Mouse (Mus musculus): ENCODE results near the gene Nrp2.

The Nrp2 gene

DNA sequence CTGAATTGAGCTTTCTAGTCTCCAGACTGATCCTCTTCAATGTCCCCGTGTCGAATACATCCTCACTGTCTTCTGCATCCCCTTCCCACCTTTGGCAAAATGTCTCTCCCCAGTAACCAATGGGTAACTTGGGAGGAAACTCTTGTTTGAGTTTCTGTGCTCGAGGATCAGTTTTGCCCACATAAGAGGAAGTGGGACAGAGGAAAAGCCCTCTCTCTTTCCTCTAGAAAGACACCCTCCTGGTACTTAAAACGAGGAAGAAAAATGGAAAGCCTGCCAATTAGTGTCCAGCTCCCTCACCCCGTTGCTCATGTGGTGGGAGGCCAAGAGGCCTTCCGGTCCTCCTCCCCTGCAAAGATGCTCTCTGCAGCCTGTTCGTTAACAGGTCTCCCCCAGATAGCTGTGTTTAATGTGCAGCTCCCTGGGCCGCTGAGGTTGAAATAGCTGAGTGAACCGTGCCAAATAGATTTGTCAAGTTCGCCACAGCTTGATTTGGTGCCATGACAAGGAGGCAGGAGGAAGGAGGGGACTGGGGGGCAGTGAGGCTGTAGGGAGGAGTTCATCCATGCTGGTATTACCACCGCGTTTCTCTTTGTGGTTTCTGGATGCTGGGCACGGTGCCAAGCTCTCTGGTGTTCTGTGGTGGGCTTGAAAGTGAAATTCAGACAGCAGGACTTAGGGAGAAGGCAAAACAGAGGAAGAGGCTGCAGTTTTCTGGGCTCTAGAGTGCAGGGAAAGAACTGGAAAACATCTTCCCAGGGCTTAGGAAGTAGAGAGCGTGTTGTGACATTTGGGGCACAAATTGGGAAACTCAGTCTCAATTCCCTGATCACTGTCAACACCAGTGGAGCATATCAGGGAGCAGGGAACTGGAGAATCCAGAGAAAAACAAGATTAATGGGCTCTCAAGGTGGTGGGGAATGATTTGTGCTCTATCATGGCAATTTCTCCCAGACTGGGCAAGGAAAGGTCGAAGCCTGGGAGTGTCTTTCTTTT, 48.2 kb downstream of the Nrp2 start:
- no peak for DNase-seq (ENCODE audit: low spot score)

GRCm38 (mm10) chr1:62752055-62752454, 49.0 kb downstream of the Nrp2 start:
- no peak for DNase-seq (ENCODE audit: low spot score)

DNA sequence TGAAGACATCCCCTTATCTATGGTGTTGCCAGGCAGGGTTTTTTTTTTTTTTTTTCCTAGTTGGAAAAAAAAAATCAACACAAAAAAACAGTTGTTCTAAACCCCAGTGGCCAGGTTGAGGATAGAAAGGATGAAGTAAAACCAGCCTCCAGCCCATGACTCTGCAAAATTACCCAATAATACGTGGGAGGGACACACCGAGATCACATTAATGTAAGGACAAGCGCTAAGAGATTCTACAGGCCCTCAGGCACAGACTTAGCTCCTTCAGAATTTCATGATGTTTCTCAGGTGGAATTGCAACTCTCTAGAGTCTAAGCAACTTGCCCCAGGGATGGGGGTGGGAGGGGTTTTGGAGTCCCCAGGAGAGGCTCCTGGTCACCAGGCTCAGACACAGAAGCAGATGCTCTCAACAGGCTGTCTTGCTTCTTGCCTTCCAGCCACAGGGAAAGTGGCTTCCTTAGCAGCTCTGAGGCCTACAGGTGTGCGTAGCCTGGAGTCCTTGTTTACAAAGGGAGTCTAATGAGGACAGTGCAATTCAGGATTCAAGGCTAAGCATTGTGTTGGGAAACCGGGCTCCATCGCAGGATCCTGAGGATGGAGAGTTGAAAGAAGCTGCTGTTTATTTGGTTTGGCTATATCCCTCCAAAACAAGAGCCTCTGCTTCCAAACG, 49.7 kb downstream of the Nrp2 start:
- no peak for DNase-seq (ENCODE audit: low spot score)

GRCm38 (mm10) chr1:62754066-62754835, 51.2 kb downstream of the Nrp2 start:
- no peak for DNase-seq (ENCODE audit: low spot score)

DNA sequence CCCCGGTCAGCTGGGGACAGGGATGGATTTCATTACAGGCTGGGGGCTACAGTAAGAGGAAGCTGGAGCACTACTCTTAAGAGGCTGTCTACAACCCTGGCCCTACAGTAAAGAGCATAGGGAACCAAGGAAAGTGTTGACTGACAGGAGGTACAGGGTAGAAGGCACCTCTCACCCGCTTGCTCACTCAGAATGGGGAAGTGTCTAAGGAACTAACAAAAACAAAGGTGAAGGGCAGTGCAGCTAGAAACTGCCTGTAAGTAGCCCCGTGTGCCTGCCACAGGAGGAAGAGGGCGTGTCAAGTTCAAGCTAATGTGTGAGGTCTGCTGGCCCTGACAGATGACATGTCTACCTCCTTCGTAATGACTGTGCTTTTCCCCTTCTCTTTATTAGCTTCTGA, 57.0 kb downstream of the Nrp2 start:
- no peak for DNase-seq (ENCODE audit: low spot score)

GRCm38 (mm10) chr1:62760565-62760964, 57.5 kb downstream of the Nrp2 start:
- no peak for DNase-seq (ENCODE audit: low spot score)

GRCm38 (mm10) chr1:62763779-62764178, 60.7 kb downstream of the Nrp2 start:
- DNase-seq (ENCODE audit: low spot score): no peak

DNA sequence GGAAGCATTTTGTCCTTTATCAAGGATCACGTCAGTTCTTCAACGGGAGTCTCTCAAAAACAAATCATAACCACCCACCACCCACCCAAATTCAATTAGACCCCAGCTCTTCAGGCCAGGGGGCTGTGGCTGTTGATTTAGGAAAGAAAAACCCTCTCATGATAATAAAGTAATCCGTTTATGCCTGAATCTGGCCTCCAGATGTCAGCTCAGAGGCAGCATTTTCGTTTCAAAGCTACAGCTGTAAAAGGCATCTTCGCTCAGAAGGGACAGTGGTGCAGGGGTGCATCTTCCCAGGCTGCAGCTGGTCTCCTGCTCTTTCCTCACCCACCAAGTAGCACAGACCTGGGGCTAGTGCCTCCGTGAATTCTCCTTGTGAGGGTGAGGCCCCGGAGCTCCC, 62.1 kb downstream of the Nrp2 start:
- no peak for DNase-seq (ENCODE audit: low spot score)

- no peak for DNase-seq (ENCODE audit: low spot score)
Measured at GRCm38 (mm10) chr1:62766766-62767165, 63.7 kb downstream of the Nrp2 start.

DNA sequence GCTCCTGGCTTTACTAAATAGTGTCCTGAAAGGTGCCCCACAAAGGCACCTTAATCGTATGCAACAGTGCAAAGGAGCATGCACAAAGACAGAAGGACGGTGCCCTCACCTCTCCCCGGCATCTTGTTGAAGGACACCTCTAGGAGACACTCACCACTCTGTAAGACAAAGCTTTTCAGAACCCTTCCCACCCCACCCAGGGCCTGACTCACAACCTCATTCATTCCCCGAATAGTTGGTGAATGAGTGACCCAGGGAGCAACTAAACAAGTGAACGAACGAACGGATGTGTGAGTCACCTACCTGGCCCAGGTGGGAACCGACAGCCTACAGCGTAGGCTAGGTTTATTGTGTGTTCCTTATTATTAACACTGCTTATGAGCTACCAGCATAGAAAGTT, 64.5 kb downstream of the Nrp2 start:
- peak; percentile 62 for DNase-seq (ENCODE audit: low spot score)

DNA sequence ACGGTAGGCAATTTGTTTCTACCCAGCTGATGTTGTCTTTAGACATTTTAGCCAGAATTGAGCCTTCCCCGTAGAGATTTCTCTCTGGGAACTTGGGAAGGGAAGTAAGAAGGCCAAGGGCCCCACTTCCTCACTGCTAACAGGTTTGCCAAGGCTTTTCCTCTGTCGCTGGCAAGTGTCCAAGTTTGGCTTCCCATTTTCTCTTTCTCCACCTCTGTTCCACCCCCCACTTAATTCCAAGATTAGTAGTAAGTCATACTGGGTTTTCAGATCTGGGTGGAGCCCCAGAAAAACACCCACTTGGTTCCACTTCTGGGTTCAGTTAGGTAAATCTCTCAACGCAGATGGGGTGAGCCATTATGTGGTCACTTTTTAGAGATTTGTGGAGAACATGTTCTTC, 67.5 kb downstream of the Nrp2 start:
- no peak for DNase-seq (ENCODE audit: low spot score)

GRCm38 (mm10) chr1:62772391-62772790, 69.3 kb downstream of the Nrp2 start:
- no peak for DNase-seq (ENCODE audit: low spot score)

GRCm38 (mm10) chr1:62773105-62773920, 70.2 kb downstream of the Nrp2 start:
- DNase-seq (ENCODE audit: low spot score): no peak

DNA sequence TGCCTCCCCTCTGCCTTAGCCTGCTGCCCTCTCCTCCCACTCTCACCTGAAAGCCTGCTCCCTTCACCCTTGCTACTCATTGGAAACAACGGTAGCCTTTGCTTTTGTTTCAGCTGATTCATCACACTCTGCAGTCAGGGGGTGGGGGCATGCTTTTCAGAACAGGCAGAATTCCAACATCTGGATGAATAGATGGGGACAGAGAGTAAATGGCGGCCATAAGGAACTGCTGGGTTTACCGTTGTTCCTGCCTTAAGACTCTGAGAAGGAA, 70.8 kb downstream of the Nrp2 start:
- no peak for DNase-seq (ENCODE audit: low spot score)

DNA sequence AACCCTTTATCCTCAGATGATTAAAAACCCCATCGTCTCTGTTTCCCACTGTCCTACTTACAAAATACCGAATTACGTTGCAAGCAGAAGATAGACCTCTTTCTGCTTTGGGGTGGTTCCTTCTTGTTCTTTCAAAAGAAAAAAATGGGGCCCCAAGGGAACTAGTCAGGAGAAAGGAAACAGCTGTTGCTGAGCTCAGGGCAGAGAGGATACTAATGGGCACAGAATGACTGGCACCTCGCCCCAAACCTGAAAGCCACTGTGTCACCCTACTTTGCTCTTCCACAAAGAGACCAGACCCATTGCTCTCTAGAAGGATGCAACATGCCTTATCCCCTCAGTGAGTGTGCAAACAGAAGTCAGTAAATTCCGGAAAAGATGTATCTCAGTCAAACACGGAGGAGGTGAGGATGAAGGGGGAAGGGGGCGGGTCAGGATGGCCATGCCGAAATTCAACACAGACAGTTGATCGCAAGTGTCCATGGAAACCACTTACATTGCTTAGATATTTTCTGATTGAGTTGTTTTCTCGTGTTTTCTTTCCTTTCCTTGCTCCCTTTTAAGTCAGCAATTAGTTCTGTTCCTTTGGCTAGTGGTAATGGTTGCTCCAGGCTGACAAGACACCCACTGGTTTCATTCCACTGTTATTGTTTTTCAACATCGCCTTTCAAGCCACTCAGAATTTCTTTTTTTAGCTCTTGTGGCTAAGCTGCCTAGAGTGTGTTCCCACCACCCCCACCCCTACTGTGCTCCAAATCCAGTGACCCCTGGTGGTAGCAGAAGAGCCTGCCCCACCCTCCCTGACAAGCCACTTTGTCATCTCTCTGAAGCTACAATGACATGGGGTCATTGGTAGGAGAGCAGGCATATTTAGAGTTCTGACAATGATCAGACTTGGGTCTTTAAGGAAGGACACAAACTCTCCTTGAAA, 71.5 kb downstream of the Nrp2 start:
- DNase-seq (ENCODE audit: low spot score): no peak

- DNase-seq (ENCODE audit: low spot score): no peak
Measured at GRCm38 (mm10) chr1:62777320-62778235, 74.5 kb downstream of the Nrp2 start.

DNA sequence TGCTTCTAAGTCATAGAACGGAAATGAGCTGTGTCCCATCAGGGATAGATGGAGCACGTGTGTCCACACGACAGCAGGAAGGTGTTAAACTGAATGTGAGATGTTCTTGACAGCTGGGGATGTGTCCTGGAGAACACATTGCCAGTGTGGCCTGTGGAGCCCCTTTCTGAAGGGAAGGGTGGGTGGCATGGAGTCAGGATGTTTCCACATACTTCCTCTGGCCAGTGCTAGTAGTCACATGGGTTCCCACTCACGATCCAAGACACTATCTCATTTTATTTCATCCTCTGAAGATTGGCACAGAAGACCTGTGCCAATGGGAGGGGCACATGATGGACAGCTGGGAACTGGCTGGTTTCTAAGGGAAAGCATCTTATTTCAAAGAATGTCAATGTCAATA, 75.8 kb downstream of the Nrp2 start:
- no peak for DNase-seq (ENCODE audit: low spot score)

DNA sequence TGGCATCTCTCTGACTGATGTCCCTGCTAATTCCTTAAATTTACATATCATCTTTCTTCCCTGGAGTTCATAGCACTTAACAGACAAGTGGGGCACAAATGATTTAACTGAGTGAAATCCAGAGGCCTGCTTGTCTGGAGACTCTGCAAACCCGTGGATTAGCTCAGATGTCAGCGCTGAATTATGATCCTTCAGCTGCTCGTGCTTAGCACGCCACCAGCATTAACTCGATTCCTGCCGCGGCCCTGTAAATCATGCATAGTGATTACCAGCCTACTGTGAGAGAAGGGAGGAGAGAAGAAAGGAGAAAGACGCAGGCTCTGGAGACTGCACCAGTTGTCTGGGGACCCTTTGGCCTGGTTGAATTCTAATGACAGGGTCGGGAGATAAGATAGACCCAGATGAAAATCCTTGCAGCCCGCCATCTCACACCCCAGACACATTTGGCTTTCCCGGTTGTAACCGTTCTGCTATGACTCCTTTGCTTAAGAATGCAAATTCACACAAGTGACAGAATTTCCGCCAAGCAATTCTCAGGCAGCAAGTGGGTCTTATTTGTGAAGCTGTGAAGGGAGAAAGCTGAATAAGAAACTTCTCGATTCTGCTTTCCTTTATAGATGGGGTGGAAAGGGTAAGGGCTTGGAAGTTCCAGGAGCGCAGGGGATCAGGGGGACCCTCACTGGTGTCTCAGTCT, 77.1 kb downstream of the Nrp2 start:
- no peak for DNase-seq (ENCODE audit: low spot score)

DNA sequence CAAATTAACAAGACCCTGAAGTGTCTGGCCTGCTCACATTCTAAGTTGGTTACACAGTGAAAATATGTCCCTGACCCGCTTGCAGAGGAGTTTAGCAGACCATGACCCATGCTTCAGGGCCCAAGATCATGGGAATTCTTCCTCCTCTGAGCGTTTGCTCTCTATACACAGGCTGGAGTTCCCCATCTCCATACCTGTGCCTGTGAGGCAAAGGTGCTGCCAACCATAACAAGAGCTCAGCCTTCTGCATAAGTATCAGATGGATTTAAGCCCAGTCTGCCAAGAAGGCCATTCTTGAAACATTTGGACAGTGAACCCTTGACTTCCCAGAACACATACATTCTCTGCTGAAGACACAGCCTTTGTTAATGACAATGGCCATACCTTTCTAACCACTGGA, 79.1 kb downstream of the Nrp2 start:
- no peak for DNase-seq (ENCODE audit: low spot score)

Data from urinary bladder, postnatal 14 days (tissue).